Mouse (Mus musculus): ENCODE data around the gene Atxn2.

GRCm38 (mm10) chr5:121809667-121810224 lies 98.6 kb downstream of the Atxn2 start:
- TF ChIP-seq CTCF (IDR thresholded peaks at IDR 0.05; ENCODE audit: borderline replicate concordance, control insufficient read depth, extremely low read depth, insufficient read depth, low read length, poor library complexity) (no peak), POLR2A (IDR thresholded peaks at IDR 0.05; ENCODE audit: control insufficient read depth, extremely low read depth, insufficient read depth, low read length, poor library complexity) (no peak)

Data from thymus, adult 2 months (tissue).